Mouse (Mus musculus): ENCODE data around the gene Dnah10. TPM values are rescaled to one million over a fixed set of nuclear protein-coding genes. Genes with fewer than 3 reads are reported as not detected.
"Not testable (repeated sequence)": the region's sequence is repeated elsewhere in the genome, so short reads cannot be mapped to it uniquely, and the experiment has no call there.

Dnah10 gene
- not detected for polyA plus RNA-seq (2017; shearing (Covaris generic))

GRCm38 (mm10) chr5:124724997-124725396 is at the start of gene Dnah10:
Gene Dnah10 (plus strand): TSS chr5:124725085.
- no peak for ATAC-seq

GRCm38 (mm10) chr5:124713741-124714140 is 11.1 kb upstream of the Dnah10 start:
- ATAC-seq = no peak

DNA sequence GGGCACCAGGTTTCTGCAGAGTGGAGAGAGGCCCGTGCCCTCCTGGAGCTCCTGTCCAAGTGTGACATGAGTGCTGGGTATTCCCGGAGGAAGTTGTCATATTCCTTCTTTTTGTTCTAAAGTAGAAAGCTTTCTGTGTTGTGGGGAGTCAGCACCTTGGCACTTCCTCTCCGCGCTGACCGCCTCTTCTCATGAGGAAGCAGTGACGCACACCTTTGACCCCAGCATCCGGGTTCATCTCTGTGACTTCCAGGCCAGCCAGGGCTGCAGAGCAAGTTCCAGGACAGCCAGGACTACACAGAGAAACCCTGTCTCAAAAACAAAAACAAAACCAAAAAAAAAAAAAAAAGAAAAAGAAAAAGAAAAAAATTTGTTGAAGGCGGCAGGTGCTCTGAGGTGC is 9.8 kb upstream of the Dnah10 start:
- ATAC-seq = no peak

GRCm38 (mm10) chr5:124717969-124718368 is 6.9 kb upstream of the Dnah10 start:
- ATAC-seq = no peak

GRCm38 (mm10) chr5:124718396-124718795 is 6.5 kb upstream of the Dnah10 start:
- ATAC-seq = no peak

GRCm38 (mm10) chr5:124723125-124723524 is 1.8 kb upstream of the Dnah10 start:
- no peak for ATAC-seq

DNA sequence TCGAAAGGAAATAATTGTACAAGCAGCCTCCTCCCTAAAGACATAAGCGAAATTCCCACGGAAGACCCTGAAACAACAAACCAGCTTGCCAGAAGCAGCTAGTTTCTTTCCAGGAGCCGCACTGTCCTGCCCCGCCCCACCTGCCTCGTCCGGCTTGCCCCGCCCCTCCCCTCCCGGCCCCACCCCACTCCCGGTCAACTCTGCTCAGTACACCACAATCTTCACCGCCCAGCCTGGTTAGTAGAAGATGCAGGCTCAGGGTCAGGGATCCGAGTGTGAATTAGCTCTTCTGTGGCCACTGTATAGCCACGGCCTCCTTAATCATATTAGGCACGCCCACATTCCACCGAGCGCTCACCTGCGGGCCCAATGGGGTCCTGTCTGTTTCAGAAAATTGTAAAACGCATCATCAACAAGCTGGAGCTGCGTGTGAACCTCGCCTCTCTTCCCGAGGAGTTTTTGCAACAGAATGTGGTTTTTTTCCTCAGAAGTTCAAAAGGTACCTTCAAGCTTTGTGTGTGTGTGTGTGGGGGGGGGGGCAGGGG is 4.8 kb downstream of the Dnah10 start:
- no peak for ATAC-seq

DNA sequence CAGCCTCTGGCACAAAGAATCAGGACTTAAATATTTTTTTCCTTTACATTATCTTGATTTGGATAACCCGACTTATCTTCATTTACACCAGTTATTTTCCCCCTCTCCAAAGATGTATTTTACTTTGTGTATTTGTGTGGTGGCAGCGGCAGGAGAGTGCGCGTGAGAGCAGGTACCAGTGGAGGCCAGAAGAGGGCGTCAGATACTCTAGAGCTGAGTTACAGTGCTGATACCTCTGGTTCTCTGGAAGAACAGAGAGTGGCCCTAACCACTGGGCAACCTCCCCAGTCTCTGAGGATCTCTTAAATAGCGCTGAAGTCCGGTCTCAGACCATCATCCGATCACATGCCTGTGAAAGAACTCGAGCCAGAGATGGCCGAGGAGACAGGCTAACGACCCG is 9.1 kb downstream of the Dnah10 start:
- ATAC-seq = no peak

DNA sequence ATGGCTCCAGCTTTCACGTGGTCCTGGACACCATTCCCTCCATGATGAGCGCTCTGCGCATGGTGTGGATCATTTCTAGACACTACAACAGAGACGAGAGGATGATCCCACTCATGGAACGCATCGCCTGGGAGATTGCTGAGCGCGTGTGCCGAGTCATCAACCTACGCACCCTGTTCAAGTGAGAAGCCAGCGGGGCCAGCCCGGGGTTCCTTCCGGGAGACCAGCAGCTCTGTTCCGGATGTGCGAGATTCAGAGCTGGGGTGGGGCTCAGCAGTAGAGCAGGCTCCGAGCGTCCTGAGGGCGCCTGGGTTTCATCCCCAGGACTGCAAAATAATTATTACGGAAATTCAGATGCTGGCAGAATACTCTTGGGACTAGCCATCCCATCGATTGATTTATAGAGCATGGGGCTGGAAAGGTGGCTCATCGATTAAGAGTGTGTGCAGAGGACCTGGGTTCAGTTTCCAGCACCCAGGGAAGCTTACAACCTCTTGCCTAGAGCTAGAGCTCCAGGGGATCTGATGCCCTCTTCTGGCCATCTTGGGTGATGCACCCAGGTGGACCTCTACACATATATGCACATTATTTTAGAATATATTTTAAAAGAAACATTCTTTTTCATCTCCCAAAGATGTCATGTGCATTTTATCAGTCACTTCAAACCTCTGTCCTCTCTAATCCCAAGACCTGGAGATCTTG is 17.2 kb downstream of the Dnah10 start:
- no peak for ATAC-seq

DNA sequence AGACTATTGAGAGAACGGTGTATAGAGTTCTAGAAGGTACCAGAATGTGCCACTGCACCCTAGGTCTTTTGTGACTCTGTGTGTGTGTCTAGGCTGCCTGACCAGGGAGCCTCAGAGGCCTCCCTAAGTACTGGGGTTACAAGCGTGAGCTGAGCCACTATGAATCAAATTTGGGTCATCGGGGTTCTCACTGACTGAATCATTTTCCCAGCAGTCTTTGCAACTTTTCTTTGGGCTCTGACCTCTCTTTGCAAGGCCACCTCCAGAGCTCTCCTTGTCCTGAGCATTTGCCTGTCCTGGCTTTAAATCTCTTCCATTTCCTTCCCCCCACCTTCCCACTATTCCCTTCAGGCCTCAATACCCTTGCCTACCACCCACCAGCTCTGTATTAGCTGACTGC is 19.0 kb downstream of the Dnah10 start:
- ATAC-seq = no peak

DNA sequence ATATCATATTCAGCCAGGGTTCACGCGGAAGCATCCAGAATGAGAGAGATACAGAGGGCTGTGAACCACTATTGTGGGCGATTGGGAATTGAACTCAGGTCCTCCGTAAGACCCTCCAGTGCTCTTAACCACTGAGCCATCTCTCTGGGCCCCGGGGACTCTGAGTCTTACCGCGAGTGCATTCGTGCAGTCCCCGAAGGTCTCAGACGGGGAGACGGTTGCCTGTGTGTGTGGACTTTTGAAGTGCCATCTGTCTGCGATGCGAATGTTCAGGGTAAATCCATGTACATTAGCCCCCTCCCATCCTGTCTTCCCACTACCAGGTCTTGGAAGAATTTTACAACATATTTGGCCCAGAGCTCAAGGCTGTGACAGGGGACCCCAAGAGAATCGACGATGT is 21.3 kb downstream of the Dnah10 start:
- no peak for ATAC-seq

GRCm38 (mm10) chr5:124748296-124748695 is 23.4 kb downstream of the Dnah10 start:
- ATAC-seq = no peak

- ATAC-seq = no peak
These were observed 26.8 kb downstream of the Dnah10 start for GRCm38 (mm10) chr5:124751656-124752055.

DNA sequence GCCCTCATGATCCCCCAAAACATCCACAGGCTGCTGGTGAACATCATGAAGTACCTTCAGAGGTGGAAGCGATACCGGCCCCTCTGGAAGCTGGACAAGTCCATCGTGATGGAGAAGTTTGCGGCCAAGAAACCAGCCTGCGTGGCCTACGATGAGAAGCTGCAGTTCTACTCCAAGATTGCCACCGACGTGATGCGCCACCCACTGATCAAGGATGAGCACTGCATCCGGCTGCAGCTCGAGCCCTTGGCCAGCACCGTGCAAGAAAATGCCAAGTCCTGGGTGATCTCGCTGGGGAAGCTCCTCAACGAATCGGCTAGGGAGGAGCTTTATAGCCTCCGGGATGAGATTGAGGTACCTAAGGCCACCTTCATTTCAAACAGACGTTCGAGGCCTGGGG is 36.1 kb downstream of the Dnah10 start:
- no peak for ATAC-seq

GRCm38 (mm10) chr5:124761787-124762186 is 36.9 kb downstream of the Dnah10 start:
- ATAC-seq = no peak

DNA sequence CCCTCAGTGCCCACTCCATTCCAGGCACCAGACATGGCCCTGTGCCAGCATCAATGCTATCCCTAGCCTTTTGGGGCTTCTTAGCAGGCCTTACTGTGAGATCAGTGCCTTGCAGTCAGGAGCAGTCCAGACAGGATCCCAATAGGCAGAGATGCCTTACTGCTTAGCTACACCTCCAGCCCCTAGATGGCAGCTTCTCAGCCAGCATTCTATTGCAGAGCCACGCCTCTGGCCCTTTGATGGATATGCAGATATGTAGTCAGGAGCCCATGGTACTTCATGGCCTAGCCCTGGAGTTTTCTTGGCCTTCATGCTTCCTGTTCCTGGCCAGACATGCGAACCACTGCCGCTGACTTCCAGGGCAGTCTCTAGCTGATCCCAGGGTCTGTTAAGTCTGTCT is 49.7 kb downstream of the Dnah10 start:
- ATAC-seq = no peak

DNA sequence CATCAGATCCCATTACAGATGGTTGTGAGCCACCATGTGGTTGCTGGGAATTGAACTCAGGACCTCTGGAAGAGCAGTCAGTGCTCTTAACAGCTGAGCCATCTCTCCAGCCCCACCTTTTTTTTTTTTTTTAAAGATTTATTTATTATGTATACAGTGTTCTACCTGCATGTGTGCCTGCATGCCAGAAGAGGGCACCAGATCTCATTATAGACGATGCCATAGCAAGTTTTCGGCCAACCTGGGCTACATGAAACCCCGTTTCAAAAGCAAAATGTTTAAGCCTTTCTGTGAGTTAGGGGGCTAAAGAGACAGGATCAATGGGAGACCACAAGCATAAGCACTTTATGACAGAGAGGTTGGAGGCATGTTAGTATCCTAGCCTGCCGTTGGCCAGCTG is 51.4 kb downstream of the Dnah10 start:
- ATAC-seq = not testable (repeated sequence)

DNA sequence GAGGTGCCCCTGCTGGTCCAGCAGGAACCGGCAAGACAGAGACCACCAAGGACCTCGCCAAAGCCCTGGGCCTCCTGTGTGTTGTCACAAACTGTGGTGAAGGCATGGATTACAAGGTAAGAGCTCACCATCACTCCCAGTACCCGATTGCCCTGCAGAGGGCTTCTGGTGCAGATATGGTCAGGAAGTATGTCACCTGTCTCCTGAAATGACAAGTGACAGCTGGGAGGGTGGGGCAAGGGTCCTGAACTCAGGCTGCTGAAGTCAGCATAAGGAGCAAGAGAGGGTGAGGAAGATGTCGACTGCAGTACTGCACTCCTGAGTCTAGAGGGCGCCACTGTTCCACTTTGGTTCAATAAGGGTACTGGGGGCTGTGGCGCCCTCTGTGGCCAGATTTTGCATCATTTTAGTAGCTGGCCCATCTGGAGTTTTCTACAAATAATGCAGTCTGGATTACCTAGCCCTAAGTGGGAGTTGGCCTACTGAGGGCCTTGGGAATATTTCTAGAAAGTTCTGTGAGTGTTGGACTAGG is 52.4 kb downstream of the Dnah10 start:
- ATAC-seq = no peak

- no peak for ATAC-seq
These were observed 55.0 kb downstream of the Dnah10 start for GRCm38 (mm10) chr5:124779926-124780325.

DNA sequence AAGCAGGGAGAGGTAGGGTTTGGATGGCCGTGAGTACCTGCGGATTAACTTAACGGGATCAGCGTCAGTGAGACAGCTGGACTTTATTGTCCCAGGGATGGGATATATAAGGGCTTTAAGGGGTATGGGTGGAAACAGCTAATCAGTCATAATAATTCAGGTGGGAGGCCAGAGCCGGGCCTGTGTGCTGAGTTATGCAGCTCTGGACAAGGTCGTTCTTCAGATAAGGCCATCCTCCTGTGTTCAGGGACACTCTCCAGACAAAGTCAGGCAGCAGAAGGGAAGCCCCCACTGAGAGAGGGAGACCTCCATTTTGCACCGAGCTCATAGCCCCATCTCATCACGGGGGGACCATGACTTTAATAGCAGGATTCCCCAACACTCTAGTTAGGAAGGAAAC is 56.8 kb downstream of the Dnah10 start:
- no peak for ATAC-seq

- ATAC-seq = no peak
These were observed 60.8 kb downstream of the Dnah10 start for GRCm38 (mm10) chr5:124785650-124786049.

- no peak for ATAC-seq
These were observed 67.2 kb downstream of the Dnah10 start for GRCm38 (mm10) chr5:124792112-124792511.

- ATAC-seq = no peak
These were observed 85.0 kb downstream of the Dnah10 start for GRCm38 (mm10) chr5:124809708-124810366.

- ATAC-seq = no peak
These were observed 87.6 kb downstream of the Dnah10 start for GRCm38 (mm10) chr5:124812466-124812865.
